Mouse (Mus musculus) liver, adult 2 months (tissue): ENCODE results near the gene Slc22a16. TPM values are rescaled to one million over a fixed set of nuclear protein-coding genes. Genes with fewer than 3 reads are reported as not detected.
"Not testable (repeated sequence)": the region's sequence is repeated elsewhere in the genome, so short reads cannot be mapped to it uniquely, and the experiment has no call there.

Source experiments
- DNase-seq: peaks from one replicate; pipeline ENCODE4 v3.0.0-alpha.2; 2011; ENCODE audit warnings: low read depth, low spot score; ENCODE audit errors: extremely low read depth
- H3K27ac ChIP-seq: fragments of 200-500 bp; replicated peaks from 2 replicates; pipeline ENCODE4 v1.5.1; 2012; ENCODE audit warnings: low read depth, mild to moderate bottlenecking, control low read depth, inconsistent platforms, low read length; ENCODE audit not compliant: insufficient read depth
- H3K27me3 ChIP-seq: fragments of 200-500 bp; 2 replicates; pipeline ENCODE4 v1.6.1; 2012; ENCODE audit warnings: mild to moderate bottlenecking, moderate library complexity, low read length, inconsistent platforms; ENCODE audit not compliant: control insufficient read depth, insufficient read depth
- H3K36me3 ChIP-seq: fragments of 200-500 bp; 2 replicates; pipeline ENCODE4 v1.6.1; 2012; ENCODE audit warnings: low read length, inconsistent platforms; ENCODE audit not compliant: control insufficient read depth, insufficient read depth
- H3K4me1 ChIP-seq: fragments of 200-500 bp; 2 replicates; pipeline ENCODE4 v1.6.1; 2011; ENCODE audit warnings: low read length; ENCODE audit not compliant: control insufficient read depth, insufficient read depth
- H3K4me3 ChIP-seq: fragments of 200-500 bp; 2 replicates; pipeline ENCODE4 v1.5.1; 2011; ENCODE audit warnings: low read depth, mild to moderate bottlenecking, control low read depth, low read length, moderate library complexity; ENCODE audit not compliant: insufficient read depth
- H3K79me2 ChIP-seq: fragments of 200-500 bp; 2 replicates; pipeline ENCODE4 v1.6.1; 2012; ENCODE audit warnings: inconsistent platforms, mild to moderate bottlenecking, low read length, moderate library complexity; ENCODE audit not compliant: control insufficient read depth, insufficient read depth
- H3K9ac ChIP-seq: fragments of 200-500 bp; 2 replicates; pipeline ENCODE4 v1.6.1; 2012; ENCODE audit warnings: low read depth, mild to moderate bottlenecking, control low read depth, inconsistent platforms, low read length
- CTCF ChIP-seq: fragments of 200-500 bp; IDR thresholded peaks from 2 replicates; pipeline ENCODE4 v1.5.1; 2011; ENCODE audit warnings: low read depth, low read length, control low read depth
- POLR2A ChIP-seq: fragments of 200-500 bp; IDR thresholded peaks from 2 replicates; pipeline ENCODE4 v1.6.1; 2011; ENCODE audit warnings: low read length, control low read depth; ENCODE audit not compliant: insufficient read depth; ENCODE audit errors: extremely low read depth
- WGBS: fragments of 180-500 bp; shearing (Covaris S2); methylation state at CpG from one replicate; pipeline ENCODE4 v1.1.7; 2018; 5-methylcytosine and 5-hydroxymethylcytosine counted together
- polyA plus RNA-seq: library from polyadenylated mRNA; depleted of rRNA; stranded (reverse); fragments of >200 nt; gene quantifications from 2 replicates; pipeline ENCODE4 v1.2.3, GENCODE M21; 2012
- total RNA-seq: library from RNA; depleted of rRNA; stranded (reverse); fragments of >200 nt; gene quantifications from 2 replicates; pipeline ENCODE4 v1.2.3, GENCODE M21; 2014

Gene Slc22a16
- total and polyA plus RNA-seq, 2 experiments = not detected

DNA sequence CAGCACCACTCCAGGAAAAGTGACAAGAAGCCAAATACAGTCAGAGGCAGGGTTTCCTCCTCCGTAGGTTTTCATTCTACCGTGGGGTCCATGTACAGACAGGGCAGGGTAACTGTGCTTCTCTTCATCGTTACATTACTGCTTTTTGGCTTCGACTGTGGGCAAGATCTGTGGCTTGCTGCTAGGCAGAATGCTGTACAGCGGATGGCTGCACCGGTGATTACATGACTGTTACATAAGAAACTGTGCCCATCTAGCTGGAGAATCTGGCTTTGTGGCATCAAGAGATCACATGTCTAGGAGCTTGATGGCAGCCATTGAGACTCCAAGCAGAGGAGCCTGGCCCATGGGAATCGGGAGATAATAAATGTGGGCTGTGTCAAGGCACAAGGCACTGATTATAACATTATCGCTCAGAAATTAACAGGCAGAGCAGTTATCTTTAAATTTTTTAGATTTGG lies 43.8 kb upstream of the Slc22a16 start:
- Histone ChIP-seq H3K9ac (no peak overlapping the region), H3K4me3 (no peak overlapping the region), H3K4me1 (no peaks in the 10 kb centered on the region; the same call in none of the 2 replicates), H3K36me3 (no peaks in the 10 kb centered on the region), H3K79me2 (no peaks in the 10 kb centered on the region), H3K27me3 (no peaks in the 10 kb centered on the region), H3K27ac (no peak overlapping the region)
- TF ChIP-seq POLR2A = no peak
- TF ChIP-seq CTCF = no peak
- DNase-seq = no peak
- 81% methylated on average over 8 of the region's 8 CpGs for WGBS

DNA sequence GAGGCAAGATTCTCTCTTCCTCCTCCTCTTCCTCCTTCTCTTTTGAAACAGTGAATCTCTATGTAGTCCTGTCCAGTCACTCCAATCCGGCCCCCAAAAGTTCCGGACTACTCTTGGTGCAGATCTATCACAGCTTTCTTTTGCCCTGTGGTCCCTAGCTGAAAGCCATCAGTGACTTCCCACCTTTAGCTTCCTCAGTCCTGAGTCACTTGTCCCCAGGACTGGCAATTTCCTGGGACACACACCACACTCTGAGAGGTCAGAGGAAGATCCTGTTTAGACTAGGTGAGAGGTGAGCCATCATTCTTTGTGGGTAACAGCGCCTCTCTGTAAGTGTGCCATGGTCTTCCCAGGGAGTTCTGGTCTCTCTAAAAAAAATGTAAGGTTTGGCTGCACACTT lies 43.1 kb upstream of the Slc22a16 start:
- no peaks in the 10 kb centered on the region; the same call in none of the 2 replicates for H3K4me1 ChIP-seq
- 75% methylated on average over 3 of the region's 3 CpGs for WGBS
- H3K9ac ChIP-seq = no peak overlapping the region
- no peaks in the 10 kb centered on the region for H3K79me2 ChIP-seq
- no peaks in the 10 kb centered on the region for H3K27me3 ChIP-seq
- H3K27ac ChIP-seq = no peak overlapping the region
- H3K36me3 ChIP-seq = no peaks in the 10 kb centered on the region
- TF ChIP-seq CTCF (no peak), POLR2A (no peak)
- H3K4me3 ChIP-seq = no peak overlapping the region
- DNase-seq = no peak

DNA sequence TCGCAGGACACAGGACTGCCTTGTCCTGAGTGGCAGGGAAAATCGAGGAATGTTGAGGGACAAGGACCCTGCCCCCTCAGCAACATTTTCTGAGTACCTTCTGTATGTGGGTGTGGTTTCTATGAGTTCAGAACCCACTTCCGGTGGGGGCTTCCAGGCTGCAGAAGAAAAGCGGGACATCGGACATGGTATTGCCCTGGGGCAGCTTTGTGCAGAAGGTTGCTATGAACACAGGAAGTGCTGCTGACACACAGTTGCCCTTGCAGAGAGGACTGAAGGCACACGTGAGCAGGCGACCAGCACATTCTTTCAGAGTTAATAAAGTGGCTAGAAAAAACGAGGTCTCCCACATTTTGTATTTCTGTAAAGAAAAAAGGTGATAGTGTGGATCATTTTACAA lies 42.6 kb upstream of the Slc22a16 start:
- Histone ChIP-seq H3K27ac (no peak overlapping the region), H3K79me2 (no peaks in the 10 kb centered on the region)
- no peak for DNase-seq

DNA sequence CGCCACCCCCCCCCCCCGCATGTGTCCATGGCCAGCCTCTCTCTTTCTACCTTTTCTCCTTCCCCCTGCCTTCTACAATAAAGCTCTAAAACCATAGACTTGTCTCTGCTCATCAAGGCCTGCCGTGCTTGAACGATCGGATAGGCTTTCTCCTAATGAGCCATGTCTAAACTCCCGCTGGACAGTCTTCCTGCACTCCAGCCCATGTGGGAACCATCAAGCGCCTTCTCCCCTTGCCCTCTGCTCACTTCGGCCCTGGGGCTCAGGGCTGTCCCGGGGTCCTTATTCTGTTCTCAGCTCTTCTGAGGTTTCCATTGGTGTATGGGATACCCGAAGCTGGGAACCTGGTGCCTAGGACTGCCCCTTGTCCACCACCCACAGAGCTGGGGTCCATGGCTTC lies 41.5 kb upstream of the Slc22a16 start:
- no peak for DNase-seq
- WGBS = 87% methylated on average over 8 of the region's 10 CpGs
- Histone ChIP-seq H3K79me2 (no peaks in the 10 kb centered on the region), H3K4me1 (no peaks in the 10 kb centered on the region; the same call in none of the 2 replicates), H3K27ac (no peak overlapping the region), H3K27me3 (no peaks in the 10 kb centered on the region), H3K36me3 (no peaks in the 10 kb centered on the region), H3K4me3 (no peak overlapping the region), H3K9ac (no peak overlapping the region)
- TF ChIP-seq CTCF = no peak
- no peak for TF ChIP-seq POLR2A

More for the DNA sequence above, 42.6 kb upstream of the Slc22a16 start:
- no peaks in the 10 kb centered on the region for H3K36me3 ChIP-seq
- H3K4me3 ChIP-seq = no peak overlapping the region
- H3K4me1 ChIP-seq = no peaks in the 10 kb centered on the region; the same call in none of the 2 replicates
- H3K9ac ChIP-seq = no peak overlapping the region
- H3K27me3 ChIP-seq = no peaks in the 10 kb centered on the region
- TF ChIP-seq CTCF (no peak), POLR2A (no peak)
- WGBS = 54% methylated on average over 8 of the region's 8 CpGs

GRCm38 (mm10) chr10:40529617-40530016 lies 40.5 kb upstream of the Slc22a16 start:
- TF ChIP-seq CTCF = peak; percentile 72
- TF ChIP-seq POLR2A = no peak
- Histone ChIP-seq H3K4me1 (no peaks in the 10 kb centered on the region; the same call in 1 of the 2 replicates), H3K79me2 (no peaks in the 10 kb centered on the region), H3K27me3 (no peaks in the 10 kb centered on the region), H3K9ac (no peak overlapping the region), H3K27ac (no peak overlapping the region), H3K36me3 (no peaks in the 10 kb centered on the region), H3K4me3 (no peak overlapping the region)
- 70% methylated on average over 6 of the region's 6 CpGs for WGBS
- DNase-seq = peak; percentile 49

- H3K4me3 ChIP-seq = no peak overlapping the region
- WGBS = 52% methylated on average over 3 of the region's 3 CpGs
- DNase-seq = no peak
Observed at GRCm38 (mm10) chr10:40530661-40531060, 39.5 kb upstream of the Slc22a16 start.

GRCm38 (mm10) chr10:40532586-40532985 lies 37.5 kb upstream of the Slc22a16 start:
- not testable (repeated sequence) for H3K4me1 ChIP-seq, H3K27ac ChIP-seq, H3K36me3 ChIP-seq, H3K79me2 ChIP-seq, H3K9ac ChIP-seq, H3K4me3 ChIP-seq, DNase-seq, H3K27me3 ChIP-seq
- 90% methylated on average over 4 of the region's 4 CpGs for WGBS

More at GRCm38 (mm10) chr10:40530661-40531060, 39.5 kb upstream of the Slc22a16 start:
- TF ChIP-seq POLR2A (no peak), CTCF (no peak)
- no peaks in the 10 kb centered on the region for H3K4me1 ChIP-seq
- no peak overlapping the region for H3K9ac ChIP-seq
- H3K27me3 ChIP-seq = no peaks in the 10 kb centered on the region
- no peaks in the 10 kb centered on the region for H3K36me3 ChIP-seq
- H3K79me2 ChIP-seq = no peaks in the 10 kb centered on the region
- H3K27ac ChIP-seq = no peak overlapping the region
